Comparison of ENCODE assay signal across 12 mouse cellular contexts in the genomic region with DNA sequence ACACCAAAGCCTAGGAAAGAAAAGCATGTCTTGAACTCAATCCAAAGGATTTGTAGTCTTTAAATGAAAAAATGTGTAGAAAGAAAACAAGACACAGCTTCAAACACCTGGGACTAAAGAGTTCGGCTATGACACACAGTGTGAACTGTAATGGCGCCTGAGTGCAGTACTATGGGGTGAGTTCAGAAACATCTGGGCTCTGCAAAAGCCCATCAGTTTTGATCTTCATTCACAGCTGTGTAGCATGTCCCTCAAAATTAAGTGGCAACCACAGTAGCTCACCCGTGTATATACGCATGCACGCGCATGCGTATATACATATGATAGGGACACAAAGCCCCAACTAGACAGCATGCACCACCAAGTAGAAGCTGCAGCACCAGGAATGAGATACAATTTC. TPM values are rescaled to one million over a fixed set of nuclear protein-coding genes. Genes with fewer than 3 reads are reported as not detected.
DNase-seq lines count a peak whose midpoint lies in the region; ATAC-seq and TF ChIP-seq lines count a peak whose summit lies in the region.
"Had no signal": no experiment of that assay in that cellular context is flagged by ENCODE, and none has a peak within 500 bp of the region (broad histone marks: within the 10 kb centered on the region; RNA-seq: fewer than 3 reads in every experiment).

No protein-coding gene starts in this region.

- TF ChIP-seq CTCF in lung, postnatal 0 days (IDR thresholded peaks at IDR 0.05): no peak
- TF ChIP-seq CTCF in olfactory bulb, adult 2 months (IDR thresholded peaks at IDR 0.05; ENCODE audit: insufficient read depth, low read depth, low read length): no peak

- H3K27ac ChIP-seq in lung, postnatal 0 days (ENCODE audit: low read length): peak overlapping the region; percentile 27; the same call in 1 of the 2 replicates
- H3K27ac ChIP-seq in forebrain, embryonic 16.5 days (ENCODE audit: low read length): peak overlapping the region; percentile 75
- H3K27ac ChIP-seq in limb, embryonic 15.5 days: peak overlapping the region; percentile 34; the same call in 1 of the 2 replicates
- H3K27ac ChIP-seq in olfactory bulb, adult 2 months (ENCODE audit: insufficient read depth, low read depth, low read length): 0 out of 2 replicates have a peak overlapping the region, but pooled peaks have one; percentile 21
- H3K27ac ChIP-seq: heart, embryonic 10.5 days; liver, embryonic 12.5 days had no signal

- TF ChIP-seq POLR2A in olfactory bulb, adult 2 months (IDR thresholded peaks at IDR 0.05; ENCODE audit: insufficient read depth, low read depth, low read length): no peak

- no peaks in the 10 kb centered on the region for H3K4me1 ChIP-seq in lung, postnatal 0 days (ENCODE audit: insufficient read depth, low read depth, low read length)
- peaks cover 25% of the 10 kb centered on the region for H3K4me1 ChIP-seq in forebrain, embryonic 16.5 days (replicated peaks; ENCODE audit: control insufficient read depth, insufficient read depth, low read length)
- H3K4me1 ChIP-seq in limb, embryonic 15.5 days: peaks cover 36% of the 10 kb centered on the region
- H3K4me1 ChIP-seq in olfactory bulb, adult 2 months (ENCODE audit: control insufficient read depth, insufficient read depth, low read length): peaks cover 27% of the 10 kb centered on the region
- H3K4me1 ChIP-seq: liver, embryonic 12.5 days had no signal

- WGBS in lung, postnatal 0 days: 84% methylated on average over 7 of the region's 7 CpGs
- WGBS in forebrain, embryonic 16.5 days: 77% methylated on average over 7 of the region's 7 CpGs
- 81% methylated on average over 7 of the region's 7 CpGs for WGBS in limb, embryonic 15.5 days
- WGBS in olfactory bulb, adult 2 months: 78% methylated on average over 7 of the region's 7 CpGs

- DNase-seq in lung, postnatal 0 days (ENCODE audit: low spot score): no peak
- no peak for DNase-seq in lung, postnatal 4 days
- DNase-seq in thymus, postnatal 36 days: no peak
- no peak for DNase-seq in layer of hippocampus, adult 11-12 months (ENCODE audit: low spot score)
- DNase-seq: cerebellum, adult 9-10 months; kidney, postnatal 36 days; spleen, adult 18-20 months had no signal

- no peak for TF ChIP-seq EP300 in lung, postnatal 0 days (IDR thresholded peaks at IDR 0.05)

- H3K9me3 ChIP-seq in lung, postnatal 0 days (ENCODE audit: low read length): no peaks in the 10 kb centered on the region
- no peaks in the 10 kb centered on the region for H3K9me3 ChIP-seq in forebrain, embryonic 16.5 days (ENCODE audit: control insufficient read depth, low read length)
- H3K9me3 ChIP-seq in limb, embryonic 15.5 days: no peaks in the 10 kb centered on the region
- H3K9me3 ChIP-seq: liver, embryonic 12.5 days had no signal

- H3K4me3 ChIP-seq in lung, postnatal 0 days (ENCODE audit: low read depth, low read length): no peak overlapping the region
- H3K4me3 ChIP-seq in forebrain, embryonic 16.5 days (replicated peaks; ENCODE audit: low read length): no peak overlapping the region
- H3K4me3 ChIP-seq in limb, embryonic 15.5 days: no peak overlapping the region
- no peak overlapping the region for H3K4me3 ChIP-seq in olfactory bulb, adult 2 months (ENCODE audit: insufficient read depth, low read depth, low read length)
- H3K4me3 ChIP-seq: heart, embryonic 10.5 days; liver, embryonic 12.5 days had no signal

- ATAC-seq in lung, postnatal 0 days: peak; percentile 16; the same call in 1 of the 2 replicates
- ATAC-seq in forebrain, embryonic 16.5 days: peak; percentile 62
- no peak for ATAC-seq in limb, embryonic 15.5 days (ENCODE audit: insufficient number of reproducible peaks, low FRiP score, low TSS enrichment, low read depth)
- ATAC-seq: liver, embryonic 12.5 days had no signal

- no peaks in the 10 kb centered on the region for H3K27me3 ChIP-seq in lung, postnatal 0 days (replicated peaks; ENCODE audit: insufficient read depth, low read length)
- H3K27me3 ChIP-seq in forebrain, embryonic 16.5 days (replicated peaks; ENCODE audit: control insufficient read depth, insufficient read depth, low read length): no peaks in the 10 kb centered on the region
- H3K27me3 ChIP-seq in limb, embryonic 15.5 days: no peaks in the 10 kb centered on the region
- H3K27me3 ChIP-seq: liver, embryonic 12.5 days had no signal

- no peak overlapping the region for H3K4me2 ChIP-seq in lung, postnatal 0 days (replicated peaks; ENCODE audit: low read depth, low read length)
- H3K4me2 ChIP-seq in forebrain, embryonic 16.5 days (ENCODE audit: low read length): peak overlapping the region; percentile 18
- H3K4me2 ChIP-seq in limb, embryonic 15.5 days: no peak overlapping the region
- H3K4me2 ChIP-seq: liver, embryonic 12.5 days had no signal

- H3K36me3 ChIP-seq in lung, postnatal 0 days (ENCODE audit: insufficient read depth, low read length): no peaks in the 10 kb centered on the region
- no peaks in the 10 kb centered on the region for H3K36me3 ChIP-seq in forebrain, embryonic 16.5 days (ENCODE audit: control insufficient read depth, insufficient read depth)
- 0 out of 2 replicates have a peak, but pooled peaks cover 3% of the 10 kb centered on the region for H3K36me3 ChIP-seq in limb, embryonic 15.5 days

- H3K9ac ChIP-seq in lung, postnatal 0 days (replicated peaks; ENCODE audit: low read depth): no peak overlapping the region
- H3K9ac ChIP-seq in forebrain, embryonic 16.5 days (replicated peaks; ENCODE audit: low read depth, low read length): no peak overlapping the region
- no peak overlapping the region for H3K9ac ChIP-seq in limb, embryonic 15.5 days
- H3K9ac ChIP-seq: liver, embryonic 12.5 days had no signal

RNA-seq across cellular contexts. Expression of a gene that starts 27.4 kb away (rescaled TPM):
- polyA plus RNA-seq in lung, postnatal 0 days (2015; fragmentation: Nextera tagmentation; extraction: Ambion mirVana): 32.5 and 35.4 TPM in 2 replicates
- 33.7 and 37.8 TPM in 2 replicates for polyA plus RNA-seq in forebrain, embryonic 16.5 days (2015; fragmentation: Nextera tagmentation; extraction: Ambion mirVana)
- polyA plus RNA-seq in limb, embryonic 15.5 days (2015; fragmentation: Nextera tagmentation; extraction: Ambion mirVana): 38.8 and 41.6 TPM in 2 replicates
- polyA plus RNA-seq in olfactory bulb, adult 2 months (2012; ENCODE audit: insufficient read depth, insufficient read length, low replicate concordance, missing spikeins): not detected in 2 replicates

Comparison
In these comparisons a context has a peak if more than half of its experiments do, and no peak if none do; other contexts are left out.
1. H3K27ac ChIP-seq: peak in every context shown above with its lines; median percentile 75 in forebrain, embryonic 16.5 days; 34 in limb, embryonic 15.5 days; 27 in lung, postnatal 0 days; 21 in olfactory bulb, adult 2 months.